ENCODE assay signal across 10 mouse cellular contexts in genomic region chr16:81284241-81284640, GRCm38 (mm10).
A peak's percentile ranks its signal among the peaks of the same experiment; 100 is the strongest.
DNase-seq lines count a peak whose midpoint lies in the region; ATAC-seq and TF ChIP-seq lines count a peak whose summit lies in the region.
"Had no signal": no experiment of that assay in that cellular context is flagged by ENCODE, and none has a peak within 500 bp of the region (broad histone marks: within the 10 kb centered on the region; RNA-seq: fewer than 3 reads in every experiment).

No protein-coding gene starts in this region.

- no peaks in the 10 kb centered on the region for H3K36me3 ChIP-seq in kidney, embryonic 14.5 days (ENCODE audit: control insufficient read depth, insufficient read depth, low read length)
- no peaks in the 10 kb centered on the region for H3K36me3 ChIP-seq in MEL (ENCODE audit: control insufficient read depth in 1 of 2, insufficient read depth in 2 of 2, low read length in 2 of 2)
- H3K36me3 ChIP-seq in embryonic facial prominence, embryonic 14.5 days (ENCODE audit: control insufficient read depth, insufficient read depth, low read length) = no peaks in the 10 kb centered on the region
- H3K36me3 ChIP-seq: embryonic facial prominence, embryonic 15.5 days; liver, embryonic 13.5 days had no signal

- TF ChIP-seq RAD21 in MEL (IDR thresholded peaks at IDR 0.05; ENCODE audit: low read depth, low read length) = peak; percentile 51

- no peak for ATAC-seq in kidney, embryonic 14.5 days (ENCODE audit: low FRiP score, low TSS enrichment)
- no peak for ATAC-seq in embryonic facial prominence, embryonic 14.5 days (ENCODE audit: low read depth)

- no peak overlapping the region for H3K4me2 ChIP-seq in kidney, embryonic 14.5 days (replicated peaks; ENCODE audit: low read depth, low read length)
- no peak overlapping the region for H3K4me2 ChIP-seq in embryonic facial prominence, embryonic 14.5 days (ENCODE audit: low read depth, low read length)
- H3K4me2 ChIP-seq: embryonic facial prominence, embryonic 15.5 days; liver, embryonic 13.5 days had no signal

- H3K27ac ChIP-seq in kidney, embryonic 14.5 days (ENCODE audit: low read depth, low read length) = no peak overlapping the region
- H3K27ac ChIP-seq in MEL (ENCODE audit: control insufficient read depth, low read depth, low read length) = no peak overlapping the region
- H3K27ac ChIP-seq in embryonic facial prominence, embryonic 14.5 days (replicated peaks; ENCODE audit: low read depth, low read length) = no peak overlapping the region
- H3K27ac ChIP-seq: embryonic facial prominence, embryonic 15.5 days; liver, embryonic 13.5 days had no signal

- DNase-seq in kidney, adult 11 months = peak; percentile 8
- peak; percentile 40 for DNase-seq in MEL (ENCODE audit: low read depth, low spot score)
- peak; percentile 62 for DNase-seq in adrenal gland, postnatal 25 days
- peak; percentile 32 for DNase-seq in embryonic facial prominence, embryonic 14.5 days (ENCODE audit: low spot score)
- DNase-seq in left cerebral cortex, adult 18-20 months (ENCODE audit: low spot score in 2 of 2) = peak; percentile 55 to 76
- peak; percentile 73 for DNase-seq in right cerebral cortex, postnatal 14 days
- DNase-seq in spleen, postnatal 14 days (ENCODE audit: low spot score in 2 of 2) = no peak
- DNase-seq: liver, embryonic 13.5 days had no signal

- H3K9me3 ChIP-seq in kidney, embryonic 14.5 days (ENCODE audit: control insufficient read depth, low read length) = no peaks in the 10 kb centered on the region
- no peaks in the 10 kb centered on the region for H3K9me3 ChIP-seq in MEL (replicated peaks; ENCODE audit: insufficient read depth, low read length)
- H3K9me3 ChIP-seq in embryonic facial prominence, embryonic 14.5 days (ENCODE audit: control insufficient read depth, low read length) = no peaks in the 10 kb centered on the region
- H3K9me3 ChIP-seq: embryonic facial prominence, embryonic 15.5 days; liver, embryonic 13.5 days had no signal

- 37% methylated on average over 5 of the region's 5 CpGs for WGBS in kidney, embryonic 14.5 days
- 41% methylated on average over 5 of the region's 5 CpGs for WGBS in embryonic facial prominence, embryonic 14.5 days

- peak; percentile 17 to 48 (median 24); a peak in 3 of 6 replicates for TF ChIP-seq CTCF in MEL (IDR thresholded peaks at IDR 0.05 in 2 of 3, conservative IDR thresholded peaks at IDR 0.05 in 1 of 3; ENCODE audit: control insufficient read depth in 1 of 3, insufficient read depth in 1 of 3, low read depth in 2 of 3, low read length in 3 of 3, poor library complexity in 1 of 3, severe bottlenecking in 1 of 3)

- H3K4me3 ChIP-seq in kidney, embryonic 14.5 days (ENCODE audit: low read length) = no peak overlapping the region
- no peak overlapping the region for H3K4me3 ChIP-seq in MEL (ENCODE audit: control insufficient read depth in 1 of 2, insufficient read depth in 1 of 2, low read depth in 2 of 2, low read length in 2 of 2)
- H3K4me3 ChIP-seq in embryonic facial prominence, embryonic 14.5 days (ENCODE audit: low read depth, low read length) = no peak overlapping the region
- H3K4me3 ChIP-seq: embryonic facial prominence, embryonic 15.5 days; liver, embryonic 13.5 days had no signal

- no peaks in the 10 kb centered on the region for H3K4me1 ChIP-seq in kidney, embryonic 14.5 days (ENCODE audit: control insufficient read depth, insufficient read depth, low read length)
- H3K4me1 ChIP-seq in MEL (ENCODE audit: control insufficient read depth in 1 of 2, insufficient read depth in 2 of 2, low read length in 2 of 2) = no peaks in the 10 kb centered on the region
- no peaks in the 10 kb centered on the region for H3K4me1 ChIP-seq in embryonic facial prominence, embryonic 14.5 days (ENCODE audit: control insufficient read depth, insufficient read depth, low read length)
- H3K4me1 ChIP-seq: embryonic facial prominence, embryonic 15.5 days; liver, embryonic 13.5 days had no signal

- H3K27me3 ChIP-seq in kidney, embryonic 14.5 days (ENCODE audit: control insufficient read depth, insufficient read depth, low read length) = no peaks in the 10 kb centered on the region
- H3K27me3 ChIP-seq in MEL (ENCODE audit: control insufficient read depth in 1 of 2, insufficient read depth in 2 of 2, low read length in 2 of 2) = no peaks in the 10 kb centered on the region
- no peaks in the 10 kb centered on the region for H3K27me3 ChIP-seq in embryonic facial prominence, embryonic 14.5 days (replicated peaks; ENCODE audit: control insufficient read depth, insufficient read depth, low read length)
- H3K27me3 ChIP-seq: embryonic facial prominence, embryonic 15.5 days; liver, embryonic 13.5 days had no signal

- H3K79me2 ChIP-seq in MEL (ENCODE audit: control insufficient read depth, insufficient read depth, low read length, poor library complexity) = no peaks in the 10 kb centered on the region

- no peak for TF ChIP-seq POLR2A in MEL (IDR thresholded peaks at IDR 0.05; ENCODE audit: control insufficient read depth in 1 of 2, insufficient read depth in 1 of 2, low read depth in 1 of 2, low read length in 2 of 2, poor library complexity in 1 of 2)

- no peak overlapping the region for H3K9ac ChIP-seq in kidney, embryonic 14.5 days (ENCODE audit: low read depth, low read length)
- H3K9ac ChIP-seq in MEL (ENCODE audit: control insufficient read depth, low read depth, low read length, poor library complexity, severe bottlenecking) = no peak overlapping the region
- no peak overlapping the region for H3K9ac ChIP-seq in embryonic facial prominence, embryonic 14.5 days (ENCODE audit: low read depth, low read length)
- H3K9ac ChIP-seq: embryonic facial prominence, embryonic 15.5 days; liver, embryonic 13.5 days had no signal

- TF ChIP-seq EP300 in MEL (IDR thresholded peaks at IDR 0.05; ENCODE audit: low read depth in 1 of 2, low read length in 2 of 2) = no peak

TF ChIP-seq in MEL, 35 proteins besides CTCF, POLR2A, EP300 and RAD21:
- TF ChIP-seq SMC3 (IDR thresholded peaks at IDR 0.05; ENCODE audit: low read depth, low read length) (peak; percentile 52), ZC3H11A (IDR thresholded peaks at IDR 0.05; ENCODE audit: low read depth, low read length) (0 out of 2 replicates have a peak, but pooled peaks have one; percentile 20), MEF2A (IDR thresholded peaks at IDR 0.05; ENCODE audit: extremely low read depth, insufficient replicate concordance, low read depth, low read length, poor library complexity, severe bottlenecking) (no peak)
TF ChIP-seq in MEL: peak in this region for 2.

Comparison
In these comparisons a context has a peak if more than half of its experiments do, and no peak if none do; other contexts are left out.
1. DNase-seq: peak in kidney, adult 11 months (single experiment), MEL (single experiment), adrenal gland, postnatal 25 days (single experiment), embryonic facial prominence, embryonic 14.5 days (single experiment), left cerebral cortex, adult 18-20 months (2 of 2) and right cerebral cortex, postnatal 14 days (single experiment); none in spleen, postnatal 14 days (0 of 2).